Mouse (Mus musculus) G1E (cell line): ENCODE data around the gene Slc12a7. TPM values are rescaled to one million over a fixed set of nuclear protein-coding genes. Genes with fewer than 3 reads are reported as not detected.

Source experiments
- ATAC-seq: 2 replicates; pipeline ENCODE4 v1.8.0; 2016; ENCODE audit warnings: mild to moderate bottlenecking; ENCODE audit not compliant: insufficient number of reproducible peaks, poor library complexity, low FRiP score, severe bottlenecking; ENCODE audit errors: extremely low read depth
- DNase-seq: peaks from one replicate; pipeline ENCODE4 v3.0.0; 2012; ENCODE audit warnings: low spot score
- H3K27me3 ChIP-seq: 2 replicates; pipeline ENCODE4 v1.6.1; 2012; ENCODE audit warnings: mild to moderate bottlenecking, low read length, inconsistent platforms; ENCODE audit not compliant: insufficient read depth
- H3K36me3 ChIP-seq: replicated peaks from 2 replicates; pipeline ENCODE3; 2012; ENCODE audit warnings: mild to moderate bottlenecking, inconsistent platforms
- H3K4me1 ChIP-seq: 2 replicates; pipeline ENCODE4 v1.6.1; 2012; ENCODE audit warnings: low read depth, low read length, inconsistent platforms, mixed read lengths; ENCODE audit not compliant: insufficient read depth
- H3K4me3 ChIP-seq: 2 replicates; pipeline ENCODE4 v1.5.1; 2012; ENCODE audit warnings: low read depth, mild to moderate bottlenecking, inconsistent platforms, low read length, moderate library complexity, mixed read lengths
- H3K9me3 ChIP-seq: replicated peaks from 2 replicates; pipeline ENCODE4 v1.6.1; 2012; ENCODE audit warnings: inconsistent platforms
- CTCF ChIP-seq: IDR thresholded peaks from 2 replicates; pipeline ENCODE4 v1.5.1; 2012; ENCODE audit warnings: low read depth, low read length, inconsistent platforms, mixed read lengths
- GATA1 ChIP-seq: IDR thresholded peaks from 2 replicates; pipeline ENCODE4 v1.6.1; 2012; ENCODE audit warnings: borderline replicate concordance, low read length, inconsistent platforms, mixed read lengths
- GATA2 ChIP-seq: IDR thresholded peaks from 2 replicates; pipeline ENCODE4 v1.6.1; 2012; ENCODE audit warnings: low read depth, low read length, inconsistent platforms, borderline replicate concordance
- POLR2AphosphoS5 ChIP-seq: IDR thresholded peaks from 2 replicates; pipeline ENCODE4 v1.6.1; 2012; ENCODE audit warnings: low read depth, low read length, inconsistent platforms; ENCODE audit not compliant: insufficient replicate concordance
- TAL1 ChIP-seq: conservative IDR thresholded peaks from 2 replicates; pipeline ENCODE4 v1.6.1; 2012; ENCODE audit warnings: low read depth, low read length, inconsistent platforms, mixed read lengths
- polyA plus RNA-seq: library from polyadenylated mRNA; stranded (reverse); fragments of >175 nt; gene quantifications from 2 replicates; pipeline ENCODE4 v1.2.3, GENCODE M21; 2012
- total RNA-seq, 2 experiments: library from RNA; stranded (forward) in 1 of 2; stranded (reverse) in 1 of 2; fragments of 200-1000 nt in 1 of 2; fragments of >200 nt in 1 of 2; fragmentation: Nextera tagmentation in 1 of 2; gene quantifications; 2 replicates each; pipeline ENCODE4 v1.2.3; 2014 to 2017

The Slc12a7 gene
- total and polyA plus RNA-seq, 3 experiments: 0.46 to 1.6 (median 0.82) TPM

GRCm38 (mm10) chr13:73839740-73840139 is 106.8 kb downstream of the Slc12a7 start:
- Histone ChIP-seq H3K4me3 (no peak overlapping the region), H3K4me1 (no peaks in the 10 kb centered on the region), H3K27me3 (peaks cover 6% of the 10 kb centered on the region; the same call in 1 of the 2 replicates), H3K36me3 (no peaks in the 10 kb centered on the region), H3K9me3 (no peaks in the 10 kb centered on the region)
- ATAC-seq: no peak
- DNase-seq: no peak
- no peak for TF ChIP-seq GATA2

GRCm38 (mm10) chr13:73842696-73843095 is 109.8 kb downstream of the Slc12a7 start:
- ATAC-seq: no peak
- Histone ChIP-seq H3K27me3 (peaks cover 8% of the 10 kb centered on the region; the same call in 1 of the 2 replicates), H3K9me3 (no peaks in the 10 kb centered on the region)

GRCm38 (mm10) chr13:73846589-73847464 is 113.9 kb downstream of the Slc12a7 start:
- H3K4me1 ChIP-seq: no peaks in the 10 kb centered on the region
- ATAC-seq (no peak), DNase-seq (no peak)
- TF ChIP-seq POLR2AphosphoS5: no peak
- no peak for TF ChIP-seq GATA1
- no peak for TF ChIP-seq CTCF
- no peak for TF ChIP-seq GATA2
- TF ChIP-seq TAL1: no peak
- H3K36me3 ChIP-seq: no peaks in the 10 kb centered on the region
- H3K4me3 ChIP-seq: no peak overlapping the region
- H3K9me3 ChIP-seq: no peaks in the 10 kb centered on the region
- H3K27me3 ChIP-seq: peaks cover 8% of the 10 kb centered on the region; the same call in 1 of the 2 replicates

More at GRCm38 (mm10) chr13:73842696-73843095, 109.8 kb downstream of the Slc12a7 start:
- H3K4me1 ChIP-seq: no peaks in the 10 kb centered on the region
- DNase-seq: no peak
- no peaks in the 10 kb centered on the region for H3K36me3 ChIP-seq
- TF ChIP-seq GATA1 (no peak), TAL1 (no peak)
- no peak overlapping the region for H3K4me3 ChIP-seq

- H3K27me3 ChIP-seq: peaks cover 8% of the 10 kb centered on the region; the same call in 1 of the 2 replicates
- H3K4me1 ChIP-seq: no peaks in the 10 kb centered on the region
- no peak for DNase-seq
Observed at GRCm38 (mm10) chr13:73847465-73847836, 114.6 kb downstream of the Slc12a7 start, which contains the start of gene Nkd2. TSS of gene Nkd2 (minus strand) at chr13:73847631.

More at GRCm38 (mm10) chr13:73847465-73847836, 114.6 kb downstream of the Slc12a7 start, which contains the start of gene Nkd2:
- no peak for ATAC-seq
- no peaks in the 10 kb centered on the region for H3K36me3 ChIP-seq
- no peak for TF ChIP-seq GATA1
- TF ChIP-seq POLR2AphosphoS5: no peak
- TF ChIP-seq GATA2: no peak
- no peak for TF ChIP-seq CTCF
- TF ChIP-seq TAL1: no peak
- H3K4me3 ChIP-seq: no peak within 1 kb of the TSS
- H3K9me3 ChIP-seq: no peaks in the 10 kb centered on the region

Other genes starting within 250 kb of the Slc12a7 start
- not detected in 2 replicates for gene Slc6a3, start 196.3 kb upstream of the Slc12a7 start, total RNA-seq (2014; fragmentation: Nextera tagmentation)
- gene Slc6a3, start 196.3 kb upstream of the Slc12a7 start, total RNA-seq (2017): 0.06 TPM in 1 of 2 replicates, not detected in the other
- not detected in 2 replicates for gene Slc6a3, start 196.3 kb upstream of the Slc12a7 start, polyA plus RNA-seq
- 119 and 137 TPM in 2 replicates for gene Clptm1l, start 129.1 kb upstream of the Slc12a7 start, total RNA-seq (2014; fragmentation: Nextera tagmentation)
- 103 and 107 TPM in 2 replicates for gene Clptm1l, start 129.1 kb upstream of the Slc12a7 start, total RNA-seq (2017)
- 24.2 and 34.3 TPM in 2 replicates for gene Clptm1l, start 129.1 kb upstream of the Slc12a7 start, polyA plus RNA-seq
- not detected in 2 replicates for gene Tert, start 106.2 kb upstream of the Slc12a7 start, total RNA-seq (2014; fragmentation: Nextera tagmentation)
- 0.06 and 0.11 TPM in 2 replicates for gene Tert, start 106.2 kb upstream of the Slc12a7 start, total RNA-seq (2017)
- not detected in 2 replicates for gene Tert, start 106.2 kb upstream of the Slc12a7 start, polyA plus RNA-seq
- not detected in 2 replicates for gene Slc6a18, start 55.1 kb upstream of the Slc12a7 start, total RNA-seq (2014; fragmentation: Nextera tagmentation)
- 0.05 and 0.06 TPM in 2 replicates for gene Slc6a18, start 55.1 kb upstream of the Slc12a7 start, total RNA-seq (2017)
- gene Slc6a18, start 55.1 kb upstream of the Slc12a7 start, polyA plus RNA-seq: not detected in 2 replicates
- gene Slc6a19, start 28.2 kb upstream of the Slc12a7 start, total RNA-seq (2014; fragmentation: Nextera tagmentation): not detected in 2 replicates
- gene Slc6a19, start 28.2 kb upstream of the Slc12a7 start, total RNA-seq (2017): 0.12 and 0.22 TPM in 2 replicates
- not detected in 2 replicates for gene Slc6a19, start 28.2 kb upstream of the Slc12a7 start, polyA plus RNA-seq
- not detected in 2 replicates for gene Nkd2, start 114.5 kb downstream of the Slc12a7 start, total RNA-seq (2014; fragmentation: Nextera tagmentation)
- gene Nkd2, start 114.5 kb downstream of the Slc12a7 start, total RNA-seq (2017): 0.06 and 0.27 TPM in 2 replicates
- not detected in 2 replicates for gene Nkd2, start 114.5 kb downstream of the Slc12a7 start, polyA plus RNA-seq
- 46.7 and 57.6 TPM in 2 replicates for gene Trip13, start 204.7 kb downstream of the Slc12a7 start, total RNA-seq (2014; fragmentation: Nextera tagmentation)
- gene Trip13, start 204.7 kb downstream of the Slc12a7 start, total RNA-seq (2017): 48.2 and 57.7 TPM in 2 replicates
- gene Trip13, start 204.7 kb downstream of the Slc12a7 start, polyA plus RNA-seq: 4.5 and 4.9 TPM in 2 replicates
- gene Brd9, start 204.7 kb downstream of the Slc12a7 start, total RNA-seq (2014; fragmentation: Nextera tagmentation): 33.0 and 41.3 TPM in 2 replicates
- gene Brd9, start 204.7 kb downstream of the Slc12a7 start, total RNA-seq (2017): 48.2 and 51.3 TPM in 2 replicates
- gene Brd9, start 204.7 kb downstream of the Slc12a7 start, polyA plus RNA-seq: 9.2 and 9.9 TPM in 2 replicates
- gene Zdhhc11, start 230.8 kb downstream of the Slc12a7 start, total RNA-seq (2014; fragmentation: Nextera tagmentation): not detected in 2 replicates
- not detected in 2 replicates for gene Zdhhc11, start 230.8 kb downstream of the Slc12a7 start, total RNA-seq (2017)
- gene Zdhhc11, start 230.8 kb downstream of the Slc12a7 start, polyA plus RNA-seq: not detected in 2 replicates